Mouse (Mus musculus): ENCODE measurements around the gene Rpl23.
"Not testable (repeated sequence)": the region's sequence is repeated elsewhere in the genome, so short reads cannot be mapped to it uniquely, and the experiment has no call there.

Rpl23 gene

GRCm38 (mm10) chr11:97753277-97753676 is 29.0 kb downstream of the Rpl23 start:
- no peak for DNase-seq

- no peak for DNase-seq
These were observed 33.7 kb downstream of the Rpl23 start for GRCm38 (mm10) chr11:97748496-97748895.

GRCm38 (mm10) chr11:97747773-97748172 is 34.5 kb downstream of the Rpl23 start:
- no peak for DNase-seq

GRCm38 (mm10) chr11:97745331-97745721 is 36.9 kb downstream of the Rpl23 start:
- no peak for DNase-seq

- peak; percentile 99 for DNase-seq
These were observed 37.4 kb downstream of the Rpl23 start for GRCm38 (mm10) chr11:97744718-97745330.

- DNase-seq: no peak
These were observed 38.0 kb downstream of the Rpl23 start, which contains the start of gene Pip4k2b for GRCm38 (mm10) chr11:97744063-97744717. Gene Pip4k2b (minus strand): TSS chr11:97744704.

- DNase-seq: no peak
These were observed 38.8 kb downstream of the Rpl23 start for GRCm38 (mm10) chr11:97743423-97743822.

- DNase-seq: no peak
These were observed 39.6 kb downstream of the Rpl23 start for GRCm38 (mm10) chr11:97742591-97742990.

GRCm38 (mm10) chr11:97742157-97742556 is 40.1 kb downstream of the Rpl23 start:
- DNase-seq: no peak

- peak; percentile 43 for DNase-seq
These were observed 42.0 kb downstream of the Rpl23 start for GRCm38 (mm10) chr11:97740190-97740589.

- no peak for DNase-seq
These were observed 43.1 kb downstream of the Rpl23 start for GRCm38 (mm10) chr11:97739155-97739554.

- no peak for DNase-seq
These were observed 43.5 kb downstream of the Rpl23 start for GRCm38 (mm10) chr11:97738703-97739102.

GRCm38 (mm10) chr11:97737600-97737999 is 44.6 kb downstream of the Rpl23 start:
- no peak for DNase-seq

GRCm38 (mm10) chr11:97736645-97737044 is 45.6 kb downstream of the Rpl23 start:
- no peak for DNase-seq

GRCm38 (mm10) chr11:97734810-97735209 is 47.4 kb downstream of the Rpl23 start:
- not testable (repeated sequence) for DNase-seq

GRCm38 (mm10) chr11:97733689-97734088 is 48.5 kb downstream of the Rpl23 start:
- DNase-seq: no peak

GRCm38 (mm10) chr11:97728730-97729129 is 53.5 kb downstream of the Rpl23 start:
- no peak for DNase-seq

GRCm38 (mm10) chr11:97728311-97728710 is 53.9 kb downstream of the Rpl23 start:
- DNase-seq: no peak

Measured in layer of hippocampus, adult 9-11 months (tissue).